Mouse (Mus musculus) CH12F3 (cell line): ENCODE data around the gene Hbs1l.

Experiments used
- in situ Hi-C: fragments of 300-500 bp; cut with MboI; formaldehyde crosslinking; loops from 2 replicates; pipeline ENCODE4 v1.14.3; 2020; ENCODE audit warnings: low sequenced_read_pairs

Gene Hbs1l

DNA sequence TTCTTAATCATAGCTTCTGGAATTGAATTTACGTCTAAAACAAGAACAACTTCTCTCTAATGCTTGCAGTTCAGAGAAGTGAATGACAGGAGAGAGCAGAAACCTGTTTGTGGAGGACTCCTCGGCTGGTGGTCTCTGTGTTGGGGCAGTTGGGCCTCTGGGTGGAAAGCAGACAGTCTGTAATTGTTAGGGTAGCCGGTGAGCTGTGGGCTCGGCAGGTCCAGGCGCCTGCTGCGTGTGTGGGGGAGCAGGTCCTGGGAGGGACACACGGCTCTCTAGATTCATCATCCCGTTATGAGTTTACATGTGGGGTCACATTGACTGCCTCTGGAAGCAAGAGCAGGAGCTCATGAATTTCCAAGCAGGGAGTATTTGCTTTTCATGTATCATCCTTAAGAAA lies 103.8 kb downstream of the Hbs1l start:
- in situ Hi-C loops, result no loop called here

DNA sequence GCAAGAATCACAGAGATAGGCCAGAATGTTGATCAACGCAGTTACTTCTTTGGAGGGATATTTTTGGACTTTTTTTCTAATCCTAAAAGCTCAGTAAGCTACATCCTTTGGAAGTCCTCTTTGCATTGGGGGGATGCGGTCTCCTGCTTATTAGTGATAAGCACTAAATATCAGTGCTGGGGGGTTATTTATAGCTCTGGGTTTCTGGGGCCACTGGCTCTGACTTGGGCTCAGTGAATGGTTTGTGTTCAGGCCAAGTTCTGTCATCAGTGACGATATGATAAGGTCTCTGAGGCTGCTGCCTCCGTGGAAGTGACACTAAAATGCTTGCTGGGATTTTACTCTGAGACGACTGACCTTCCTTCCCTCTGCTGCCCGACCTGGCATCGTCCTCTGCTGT lies 104.3 kb downstream of the Hbs1l start:
- in situ Hi-C loops, result no loop called here

DNA sequence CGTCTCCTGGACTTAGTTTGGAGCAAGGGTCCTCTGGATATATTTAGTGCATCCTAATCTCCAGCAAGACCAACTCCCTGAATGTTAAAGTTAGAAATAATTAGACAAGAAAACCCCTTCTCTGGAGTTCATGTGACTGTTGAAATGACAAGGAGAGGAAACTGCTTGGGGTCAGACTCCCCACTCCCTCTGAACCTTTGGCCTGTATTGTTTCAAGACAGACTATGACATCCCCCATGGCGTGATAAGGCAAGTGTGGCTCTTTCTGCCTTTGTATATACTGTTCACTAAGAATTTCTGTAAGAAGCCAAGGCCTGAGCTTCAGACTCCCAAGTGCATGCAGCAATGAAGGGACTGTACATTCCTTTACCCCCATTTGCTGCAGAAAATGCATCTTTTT lies 104.7 kb downstream of the Hbs1l start:
- in situ Hi-C loops, result no loop called here

- in situ Hi-C loops, result no loop called here
These were observed 105.5 kb downstream of the Hbs1l start for GRCm38 (mm10) chr10:21401259-21401658.

DNA sequence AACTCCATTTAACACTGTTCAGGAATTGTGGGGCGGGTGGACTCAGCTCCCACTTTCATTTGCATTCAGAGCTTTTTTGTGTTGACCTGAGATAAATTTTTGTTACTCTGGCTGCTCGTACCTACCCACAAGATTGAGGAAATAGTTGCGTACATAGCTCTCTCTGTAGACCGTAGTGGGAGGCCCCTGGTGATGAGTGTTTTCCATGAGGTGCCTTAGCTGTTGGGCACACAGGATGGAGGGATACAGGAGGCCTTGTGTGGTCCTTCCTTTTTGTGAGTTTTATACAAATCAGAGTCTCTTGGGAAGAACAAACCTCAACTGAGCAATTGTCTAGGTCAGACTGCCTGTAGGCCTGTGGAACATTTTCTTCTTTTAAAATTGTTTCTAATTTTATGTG lies 109.0 kb downstream of the Hbs1l start:
- in situ Hi-C loops, result no loop called here

DNA sequence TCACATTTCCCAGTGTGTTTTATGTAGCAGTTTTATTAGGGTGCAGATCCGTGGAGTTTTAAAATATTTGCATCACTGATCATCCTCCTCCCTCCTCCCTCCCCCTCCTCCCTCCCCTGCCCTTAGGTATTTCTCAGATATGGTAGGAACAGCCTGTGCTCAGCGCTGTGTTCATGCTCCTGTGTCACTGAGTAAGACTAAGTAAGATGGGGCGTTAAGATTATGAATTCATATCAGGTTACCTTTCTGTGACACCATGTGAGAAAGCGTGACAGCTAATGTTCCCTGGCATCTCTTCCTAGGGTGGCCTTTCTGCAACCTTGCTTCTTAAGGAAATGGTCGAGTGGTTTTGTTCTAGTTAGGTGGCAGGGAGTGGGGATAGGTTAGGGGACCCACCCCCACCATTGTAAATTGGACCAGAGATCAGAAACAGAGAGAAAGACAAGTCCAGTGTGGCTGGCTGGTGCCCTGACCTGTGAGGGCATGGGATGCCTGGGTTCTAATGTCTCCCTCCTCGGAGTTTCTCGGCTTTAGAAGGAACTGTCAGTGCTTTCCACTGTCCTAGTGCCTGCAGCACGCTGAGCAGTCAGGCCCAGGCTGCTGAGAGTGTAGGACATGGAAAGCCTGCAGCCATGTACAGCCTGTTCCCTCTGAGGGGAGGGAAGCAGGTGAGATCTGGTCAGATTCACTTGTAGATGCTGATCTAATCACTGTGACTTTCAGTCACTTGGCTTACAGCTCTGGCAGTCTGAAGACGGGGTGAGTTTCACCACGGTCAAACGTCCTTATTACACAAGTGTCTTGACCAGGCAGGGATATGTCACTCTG lies 110.1 kb downstream of the Hbs1l start:
- in situ Hi-C loops, result no loop called here

DNA sequence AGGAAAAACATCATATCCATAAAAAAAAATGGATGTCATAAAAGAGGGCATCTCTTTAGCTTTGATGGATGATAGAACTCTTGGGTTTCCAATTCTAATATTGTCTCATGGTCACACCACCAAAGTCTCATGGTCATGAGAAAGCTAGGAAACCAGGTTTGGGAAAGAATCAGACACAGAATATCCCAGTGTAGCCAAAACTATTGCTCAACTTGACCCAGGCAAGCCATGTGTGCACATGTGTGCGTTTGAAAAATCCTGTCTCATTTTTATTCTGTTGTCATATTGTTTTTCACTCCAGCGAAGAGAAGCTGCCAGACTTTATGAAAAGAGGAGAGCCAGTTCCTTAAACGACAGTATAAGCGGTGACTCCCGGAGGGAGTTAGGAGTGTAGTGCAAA lies 114.9 kb downstream of the Hbs1l start:
- in situ Hi-C loops, result no loop called here

DNA sequence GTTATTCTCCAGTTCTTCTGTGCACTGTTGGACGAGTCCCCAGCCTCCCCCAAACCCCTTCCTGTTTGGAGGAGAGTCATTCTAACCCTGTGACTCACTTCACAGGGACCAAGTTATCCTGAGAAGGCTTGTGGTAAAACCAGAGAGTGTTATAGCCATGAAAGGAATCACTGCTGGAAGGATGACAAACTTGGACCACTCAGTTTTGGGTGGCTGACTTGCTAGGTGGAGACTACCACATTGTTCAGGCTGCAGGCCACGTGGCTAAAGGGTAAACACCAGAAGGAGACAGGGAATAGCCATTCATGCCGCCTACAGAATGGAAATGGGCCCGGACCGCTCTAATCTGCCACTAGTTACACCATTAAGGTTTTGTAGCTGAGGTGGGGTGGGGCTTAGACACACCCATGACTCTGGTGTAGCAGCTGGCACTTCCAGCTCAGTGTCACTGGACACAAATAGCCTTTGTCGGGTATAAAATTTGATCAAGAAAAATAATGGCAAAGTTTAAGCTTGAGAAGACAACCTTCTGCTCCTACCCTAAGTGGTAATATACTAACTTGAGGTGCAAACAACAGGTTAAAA lies 115.9 kb downstream of the Hbs1l start:
- in situ Hi-C loops, result no loop called here

DNA sequence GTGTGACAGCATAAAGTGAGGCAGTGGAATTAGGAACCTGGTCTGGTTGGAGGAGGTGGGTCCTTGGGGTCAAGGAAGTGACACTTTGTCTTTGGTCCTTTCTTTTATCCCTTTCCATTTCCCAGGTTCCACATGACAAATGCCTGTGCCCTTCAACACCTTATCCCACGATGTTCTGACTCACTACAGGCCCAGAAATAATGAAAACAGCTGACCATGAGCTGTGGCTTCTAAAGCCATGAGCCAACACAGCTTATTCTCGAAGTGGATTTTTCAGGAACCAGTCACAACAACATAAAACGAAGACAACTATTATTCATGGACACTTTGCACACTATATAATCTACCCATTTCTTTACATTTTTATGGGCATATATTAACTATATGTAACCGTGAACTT lies 119.3 kb downstream of the Hbs1l start:
- in situ Hi-C loops, result no loop called here

GRCm38 (mm10) chr10:21416184-21416583 lies 120.4 kb downstream of the Hbs1l start:
- in situ Hi-C loops, result no loop called here
